Mouse (Mus musculus): ENCODE data around the gene Tbc1d10b.
"Not testable (repeated sequence)": the region's sequence is repeated elsewhere in the genome, so short reads cannot be mapped to it uniquely, and the experiment has no call there.

The Tbc1d10b gene

DNA sequence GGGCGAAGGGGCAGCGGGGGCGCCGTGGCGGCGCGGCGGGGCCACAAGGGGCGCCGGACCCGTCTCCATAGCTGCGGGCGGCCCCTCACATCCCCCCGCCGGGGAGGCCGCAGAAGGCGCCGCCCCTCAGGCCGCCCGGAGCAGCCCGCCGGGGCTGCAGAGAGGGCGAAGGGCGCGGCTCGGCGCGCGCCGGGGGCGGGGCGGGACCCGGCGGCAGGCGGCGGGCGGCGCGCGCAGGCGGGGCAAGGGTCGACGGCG is at the start of gene Tbc1d10b:
TSS of gene Tbc1d10b (minus strand) at position 174 of the 258 bp plus-strand sequence.
- no peak for DNase-seq (ENCODE audit: low spot score)

DNA sequence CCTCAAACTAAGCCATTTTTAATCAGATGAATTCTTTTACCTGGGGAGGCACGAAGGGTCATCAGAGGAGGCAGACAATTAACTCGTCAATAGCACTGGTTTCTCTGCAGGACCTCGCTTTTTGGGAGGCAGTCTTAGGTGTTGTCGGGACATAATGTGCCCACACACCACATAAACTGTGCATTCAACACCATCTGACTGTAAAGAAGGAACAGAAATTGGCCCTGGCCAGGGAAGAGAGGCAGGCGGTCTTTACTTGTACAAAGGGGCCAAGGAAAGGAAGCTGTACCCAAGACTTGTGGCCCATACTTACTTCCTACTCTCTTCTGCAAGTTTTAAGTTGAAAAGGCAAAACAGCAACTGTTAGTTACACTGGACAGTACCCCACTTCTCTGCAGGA is 48.2 kb upstream of the Tbc1d10b start:
- no peak for DNase-seq (ENCODE audit: low spot score)

DNA sequence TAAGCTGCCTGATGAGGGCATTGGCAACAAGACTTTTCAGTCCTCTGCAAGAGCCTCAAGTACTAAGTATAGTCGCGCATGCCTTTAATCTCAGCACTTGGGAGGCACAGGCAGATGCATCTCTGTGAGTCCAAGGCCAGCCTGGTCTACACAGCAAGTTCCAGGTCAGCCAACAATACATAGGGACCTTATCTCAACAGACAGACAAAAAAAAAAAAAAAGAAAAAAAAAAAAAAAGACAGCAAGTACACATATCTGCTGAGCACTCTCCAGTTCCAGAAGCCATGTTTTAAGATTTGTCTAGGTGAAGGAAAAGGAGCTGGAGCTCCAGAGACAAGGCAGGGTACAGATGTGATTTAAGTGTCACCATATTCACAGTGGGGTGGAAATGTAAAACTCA is 47.7 kb upstream of the Tbc1d10b start:
- DNase-seq (ENCODE audit: low spot score): no peak

DNA sequence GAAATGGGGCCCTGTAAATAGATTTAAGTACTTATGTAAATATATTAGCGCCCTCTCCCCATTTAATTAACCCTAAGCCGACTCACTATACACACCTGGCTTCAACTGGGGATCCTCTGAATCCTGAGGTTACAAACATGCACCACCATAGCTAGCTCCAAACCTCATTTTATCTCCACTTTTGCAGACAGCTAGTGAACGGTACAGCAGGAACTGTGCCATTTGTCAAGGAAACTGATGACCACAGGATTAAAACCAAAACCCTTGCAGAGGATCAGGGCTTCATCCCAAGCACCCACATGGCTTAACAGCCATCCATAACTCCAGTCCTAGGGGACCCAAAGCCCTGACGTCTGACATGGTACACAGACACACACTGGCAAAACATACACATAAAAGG is 46.7 kb upstream of the Tbc1d10b start:
- DNase-seq (ENCODE audit: low spot score): no peak

DNA sequence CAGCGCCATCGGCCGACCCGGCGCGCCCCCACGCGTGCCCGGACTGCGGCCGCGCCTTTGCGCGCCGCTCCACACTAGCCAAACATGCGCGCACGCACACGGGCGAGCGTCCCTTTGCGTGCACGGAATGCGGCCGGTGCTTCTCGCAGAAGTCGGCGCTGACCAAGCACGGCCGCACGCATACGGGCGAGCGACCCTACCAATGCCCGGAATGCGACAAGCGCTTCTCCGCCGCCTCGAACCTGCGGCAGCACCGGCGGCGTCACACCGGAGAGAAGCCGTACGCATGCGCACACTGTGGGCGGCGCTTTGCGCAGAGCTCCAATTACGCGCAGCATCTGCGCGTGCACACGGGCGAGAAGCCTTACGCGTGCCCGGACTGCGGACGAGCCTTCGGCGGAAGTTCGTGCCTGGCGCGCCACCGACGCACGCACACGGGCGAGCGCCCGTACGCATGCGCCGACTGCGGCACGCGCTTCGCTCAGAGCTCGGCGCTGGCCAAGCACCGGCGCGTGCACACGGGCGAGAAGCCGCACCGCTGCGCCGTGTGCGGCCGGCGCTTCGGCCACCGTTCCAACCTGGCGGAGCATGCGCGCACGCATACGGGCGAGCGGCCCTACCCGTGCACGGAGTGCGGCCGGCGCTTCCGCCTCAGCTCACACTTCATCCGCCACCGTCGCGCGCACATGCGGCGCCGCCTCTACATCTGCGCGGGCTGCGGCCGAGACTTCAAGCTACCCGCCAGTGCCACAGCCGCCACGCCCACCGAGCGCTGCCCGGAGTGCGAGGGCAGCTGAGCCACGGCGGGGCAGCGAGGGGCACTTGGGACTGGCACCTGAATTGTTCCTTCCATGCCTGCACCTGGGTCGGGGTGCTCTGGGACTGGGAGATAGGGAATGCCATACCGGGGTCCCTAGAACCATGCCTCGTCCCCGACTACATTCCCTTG is 45.8 kb upstream of the Tbc1d10b start:
- peak; percentile 95 for DNase-seq (ENCODE audit: low spot score)

DNA sequence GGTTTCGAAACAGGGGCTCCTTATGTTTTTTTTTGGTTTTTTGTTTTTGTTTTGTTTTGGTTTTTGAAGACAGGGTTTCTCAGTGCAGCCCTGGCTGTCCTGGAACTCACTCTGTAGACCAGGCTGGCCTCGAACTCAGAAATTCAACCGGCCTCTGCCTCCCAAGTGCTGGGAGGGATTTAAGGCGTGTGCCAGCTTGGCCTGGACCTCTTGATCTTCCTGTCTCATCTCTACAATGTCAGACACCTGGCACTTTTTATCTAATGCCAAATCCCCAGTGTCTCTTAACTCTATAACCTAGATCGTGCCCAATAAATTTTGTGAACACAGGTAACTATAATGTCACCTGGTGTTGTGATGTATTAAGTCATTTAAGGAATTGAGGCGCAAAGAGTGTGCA is 45.1 kb upstream of the Tbc1d10b start:
- no peak for DNase-seq (ENCODE audit: low spot score)

DNA sequence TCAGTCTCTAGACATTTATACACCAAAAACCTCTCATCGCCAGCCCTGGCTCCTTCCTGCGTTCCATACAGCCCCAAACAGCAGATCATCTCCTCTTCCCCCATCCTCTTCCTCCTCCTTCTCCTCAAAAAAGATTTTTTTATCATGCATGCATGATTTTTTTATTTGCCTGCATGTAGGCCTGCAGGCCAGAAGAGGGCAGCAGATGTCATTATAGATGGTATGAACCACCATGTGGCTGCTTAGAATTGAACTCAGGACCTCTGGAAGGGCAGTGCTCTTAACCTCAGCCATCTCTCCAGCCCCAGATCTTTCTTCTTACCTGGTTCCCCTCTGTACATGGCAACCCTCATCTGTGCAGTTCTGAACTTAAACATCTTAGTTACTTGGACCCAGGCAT is 44.1 kb upstream of the Tbc1d10b start:
- DNase-seq (ENCODE audit: low spot score): peak; percentile 42

DNA sequence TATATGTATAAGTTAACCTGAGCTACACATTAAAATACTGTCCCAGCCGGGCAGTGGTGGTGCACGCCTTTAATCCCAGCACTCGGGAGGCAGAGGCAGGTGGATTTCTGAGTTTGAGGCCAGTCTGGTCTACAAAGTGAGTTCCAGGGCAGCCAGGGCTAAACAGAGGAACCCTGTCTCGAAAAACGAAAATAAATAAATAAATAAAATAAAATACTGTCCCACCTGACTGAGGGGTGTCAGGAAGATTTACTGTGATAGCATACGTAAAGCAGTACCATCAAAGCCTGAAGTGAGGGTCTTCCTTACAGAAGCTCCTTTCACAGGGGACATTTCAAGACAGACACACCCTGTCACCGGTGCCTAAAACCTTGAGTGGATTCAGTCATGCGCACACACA is 42.2 kb upstream of the Tbc1d10b start:
- not testable (repeated sequence) for DNase-seq (ENCODE audit: low spot score)

DNA sequence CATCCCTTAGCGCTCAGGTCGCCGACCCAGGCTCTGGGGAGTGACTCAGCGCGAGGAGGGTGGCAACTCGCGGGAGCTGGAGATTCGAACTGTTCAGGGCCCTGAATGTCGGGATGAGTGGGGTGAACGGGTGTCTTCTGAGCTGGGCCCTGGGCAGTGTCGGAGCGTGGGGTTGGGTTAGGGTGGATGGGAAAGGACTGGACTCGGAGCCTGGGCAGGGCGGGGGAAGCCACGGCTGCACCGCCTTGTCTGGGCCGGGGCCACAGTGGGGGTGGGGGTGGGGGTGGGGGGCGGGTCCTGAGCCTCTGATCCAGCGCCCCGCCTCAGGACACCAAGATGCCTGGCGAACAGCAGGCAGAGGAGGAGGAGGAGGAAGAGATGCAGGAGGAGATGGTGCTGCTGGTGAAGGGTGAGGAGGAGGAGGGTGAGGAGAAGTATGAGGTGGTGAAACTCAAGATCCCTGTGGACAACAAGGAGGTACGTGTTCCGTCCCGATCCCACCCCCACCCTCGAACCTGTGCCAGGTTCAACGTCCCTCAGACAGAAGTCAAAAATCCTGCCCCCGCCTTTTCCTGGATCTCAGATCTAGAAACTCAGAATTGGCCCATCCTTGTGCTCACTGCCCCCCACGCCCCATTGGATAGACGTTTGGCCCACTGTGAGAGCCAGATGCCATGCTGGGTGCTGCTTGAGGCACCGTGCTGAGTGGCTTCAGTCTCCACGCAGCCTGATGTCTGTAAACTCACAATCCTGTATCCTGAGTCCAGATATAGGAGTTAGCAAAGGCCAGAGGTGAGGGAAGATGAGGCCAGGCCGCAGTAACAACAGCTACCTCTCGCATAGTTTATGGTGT is 36.6 kb upstream of the Tbc1d10b start:
- DNase-seq (ENCODE audit: low spot score): no peak

DNA sequence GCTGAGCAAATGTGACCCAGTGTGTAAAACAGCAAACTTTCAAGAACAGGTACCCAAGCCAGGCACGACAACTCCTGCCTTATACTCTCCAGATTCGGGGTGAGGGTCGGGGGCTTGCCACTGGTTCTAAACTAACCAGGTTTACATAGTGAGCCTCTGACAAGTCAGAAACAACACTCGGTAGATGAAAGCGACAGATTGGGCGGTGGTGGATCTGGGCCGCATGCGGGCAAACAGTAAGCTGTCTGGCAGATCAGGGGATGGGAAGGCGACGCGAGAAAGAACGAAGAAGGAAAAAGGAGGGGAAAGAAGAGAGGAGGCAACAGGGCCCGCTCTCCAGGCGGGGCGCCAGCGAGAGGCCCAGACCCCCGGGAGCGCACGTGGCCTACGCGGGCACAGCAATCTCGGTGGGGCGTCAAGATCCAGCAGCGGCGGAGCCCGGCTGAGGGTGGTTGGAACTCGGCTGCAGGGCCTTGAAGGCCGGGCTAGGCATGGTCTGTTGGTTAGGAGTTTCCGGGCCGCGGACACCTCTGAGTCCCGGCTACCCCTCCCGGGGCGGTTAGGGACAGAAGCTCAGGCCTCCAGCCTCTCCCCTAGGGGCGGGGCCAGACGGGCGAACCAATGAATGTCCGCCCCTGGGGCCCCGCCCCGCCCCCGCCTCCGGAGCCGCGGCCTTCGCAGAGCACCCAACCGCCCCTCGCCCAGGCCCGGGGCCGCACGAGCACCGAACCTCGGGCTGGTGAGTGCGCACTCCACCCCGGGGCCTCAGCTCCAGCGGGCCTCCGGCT is 35.8 kb upstream of the Tbc1d10b start, which contains the start of gene Zfp771:
TSS of gene Zfp771 (plus strand) at position 405 of the 788 bp plus-strand sequence.
- DNase-seq (ENCODE audit: low spot score): peak; percentile 85

DNA sequence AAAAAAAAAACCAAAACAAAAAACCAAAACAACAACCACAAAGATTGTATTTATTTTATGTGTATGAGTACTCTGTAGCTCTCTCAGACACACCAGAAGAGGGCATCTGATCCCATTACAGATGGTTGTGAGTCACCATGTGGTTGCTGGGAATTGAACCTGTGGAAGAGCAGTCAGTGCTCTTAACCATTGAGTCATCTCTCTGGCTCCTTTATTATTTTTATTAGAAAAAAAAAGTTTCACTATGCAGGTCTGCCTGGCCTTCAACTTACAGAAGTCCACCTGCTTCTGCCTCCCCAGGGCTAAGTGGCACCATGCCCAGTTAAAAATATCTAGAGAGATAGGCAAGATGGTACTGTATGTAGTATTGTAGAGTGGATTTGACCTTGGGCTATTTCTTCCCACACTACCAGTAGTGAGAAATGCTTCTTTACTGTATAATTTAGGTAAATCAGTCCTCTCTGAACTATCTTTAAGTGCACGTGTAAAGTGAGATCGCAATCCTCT is 35.1 kb upstream of the Tbc1d10b start:
- no peak for DNase-seq (ENCODE audit: low spot score)

DNA sequence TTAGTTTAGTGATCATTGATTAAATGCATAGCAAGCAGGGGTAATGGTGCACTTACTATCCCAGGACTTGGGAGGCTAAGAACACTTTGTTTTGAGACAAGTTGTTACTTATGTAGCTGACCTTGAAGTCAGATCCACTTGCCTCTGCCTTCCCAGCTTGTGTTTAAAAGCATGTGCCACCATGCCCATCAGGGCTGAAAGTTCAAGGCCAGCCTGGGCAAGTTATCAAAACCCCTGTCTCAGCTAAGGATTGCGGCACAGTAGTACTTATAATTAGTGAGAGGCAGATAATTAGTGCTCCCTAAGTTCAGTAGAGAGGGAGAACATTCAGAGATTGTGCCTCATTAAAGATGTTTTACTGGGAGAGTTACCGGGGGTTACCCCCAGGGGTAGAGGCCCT is 26.5 kb upstream of the Tbc1d10b start:
- DNase-seq (ENCODE audit: low spot score): no peak

DNA sequence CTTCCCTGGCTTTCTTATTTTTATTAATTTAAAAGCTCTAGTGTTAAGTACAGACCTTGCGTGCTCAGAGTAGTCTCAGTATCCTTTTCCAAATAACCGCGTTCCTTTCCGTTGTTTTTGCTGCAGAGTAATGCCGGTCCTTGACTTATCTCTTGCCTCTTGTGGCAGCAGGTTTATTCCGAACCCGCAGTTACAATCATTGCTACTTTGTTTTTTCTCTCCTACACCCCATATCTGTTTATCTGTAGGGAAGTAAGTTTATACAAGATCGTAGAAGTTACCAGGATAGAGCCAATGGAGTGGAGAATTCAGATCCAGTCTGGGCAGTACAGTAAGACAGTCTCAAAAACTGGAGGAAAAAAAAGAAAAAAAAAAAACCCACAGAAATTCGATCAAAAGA is 25.5 kb upstream of the Tbc1d10b start:
- DNase-seq (ENCODE audit: low spot score): no peak

DNA sequence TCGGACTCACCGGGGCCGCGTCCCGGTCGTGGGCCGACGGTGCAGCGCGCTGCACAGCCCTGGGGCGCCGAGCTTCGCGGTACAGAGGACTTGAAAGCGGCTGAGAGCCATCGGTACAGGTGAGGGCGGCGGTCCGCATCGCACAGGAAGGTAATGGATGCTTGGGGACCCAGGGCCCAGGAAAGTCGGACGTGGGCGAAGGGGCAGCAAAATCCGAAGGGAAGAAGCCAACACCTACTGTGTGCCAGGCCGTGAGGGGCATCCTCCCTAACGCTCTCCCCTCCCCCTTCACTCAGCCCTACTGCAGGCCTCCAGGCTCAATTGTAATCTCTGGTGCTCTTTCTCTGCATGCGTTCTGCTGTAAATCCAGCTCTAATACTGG is 25.1 kb upstream of the Tbc1d10b start:
- no peak for DNase-seq (ENCODE audit: low spot score)

DNA sequence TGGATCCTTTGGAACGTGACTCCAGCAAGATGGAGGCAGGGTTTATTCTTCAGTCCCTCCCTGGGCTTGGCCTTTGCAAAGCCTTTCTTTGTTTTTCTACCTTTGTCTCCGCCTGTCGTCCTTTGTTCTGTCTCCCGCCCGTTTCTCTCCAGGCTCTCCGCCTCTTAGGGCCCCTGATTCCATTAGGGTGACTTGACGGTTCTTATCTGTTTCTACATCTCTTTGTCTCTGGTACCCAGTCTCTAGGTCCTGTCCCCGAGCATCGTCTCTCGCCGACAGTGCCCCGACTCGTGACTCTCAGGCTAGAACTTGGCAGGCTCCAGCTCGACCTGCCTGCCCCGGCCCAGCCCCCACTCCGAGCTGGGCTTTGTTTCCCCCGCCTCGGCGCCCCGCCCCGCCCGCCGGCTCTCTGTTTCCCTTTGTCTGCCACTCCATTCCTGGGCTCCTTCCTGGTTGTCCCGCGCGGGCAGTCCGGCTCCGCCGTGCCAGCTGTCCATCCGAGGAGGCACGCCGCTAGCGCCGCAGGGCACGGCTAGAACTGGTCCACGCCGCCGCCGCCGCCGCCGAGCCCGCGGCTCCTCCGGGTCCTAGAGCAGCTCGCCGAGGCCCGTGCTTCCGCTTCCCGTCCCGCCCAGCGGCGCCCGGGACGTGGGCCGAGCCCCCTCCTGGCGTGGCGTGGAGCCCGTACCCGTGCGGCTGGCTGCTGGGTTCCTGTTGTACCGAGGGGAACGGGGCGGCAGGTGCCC is 24.5 kb upstream of the Tbc1d10b start, which contains the start of the genes Zfp553 and Sept1:
TSS of gene Zfp553 (plus strand) at position 440 of the 746 bp plus-strand sequence.
TSS of gene Sept1 (minus strand) at position 509 of the 746 bp plus-strand sequence.
- DNase-seq (ENCODE audit: low spot score): peak; percentile 76

DNA sequence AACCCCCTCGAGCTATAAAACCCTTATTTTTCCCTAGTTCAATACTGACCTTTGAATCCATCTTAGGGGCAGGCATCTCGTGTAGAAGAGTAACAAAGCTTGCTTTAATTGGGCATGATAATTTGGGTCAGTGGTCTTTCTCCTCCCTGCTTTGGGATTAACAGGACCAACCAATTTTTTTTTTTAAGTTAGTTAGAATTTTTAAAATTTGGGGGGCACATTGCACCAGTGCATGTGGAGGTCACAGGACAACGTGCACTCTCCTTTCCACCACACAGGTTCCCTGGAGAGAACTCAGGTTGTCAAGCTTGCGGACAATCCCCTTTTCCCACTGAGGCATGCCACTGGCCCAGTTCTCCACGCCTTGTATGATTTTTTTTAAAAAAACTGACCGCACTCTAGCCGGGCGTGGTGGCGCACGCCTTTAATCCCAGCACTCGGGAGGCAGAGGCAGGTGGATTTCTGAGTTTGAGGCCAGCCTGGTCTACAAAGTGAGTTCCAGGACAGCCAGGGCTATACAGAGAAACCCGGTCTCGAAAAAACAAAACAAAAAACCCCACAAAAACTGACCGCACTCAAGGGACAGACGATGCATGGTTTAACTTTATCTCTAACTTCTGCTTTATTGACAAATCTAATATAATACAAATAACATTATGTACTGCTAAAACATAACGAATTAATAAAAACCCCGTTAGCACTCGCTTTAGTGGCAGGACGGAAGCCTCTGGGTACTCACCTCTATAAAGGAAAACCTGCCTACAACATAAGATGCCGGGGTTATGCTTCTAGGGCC is 23.8 kb upstream of the Tbc1d10b start:
- DNase-seq (ENCODE audit: low spot score): no peak

DNA sequence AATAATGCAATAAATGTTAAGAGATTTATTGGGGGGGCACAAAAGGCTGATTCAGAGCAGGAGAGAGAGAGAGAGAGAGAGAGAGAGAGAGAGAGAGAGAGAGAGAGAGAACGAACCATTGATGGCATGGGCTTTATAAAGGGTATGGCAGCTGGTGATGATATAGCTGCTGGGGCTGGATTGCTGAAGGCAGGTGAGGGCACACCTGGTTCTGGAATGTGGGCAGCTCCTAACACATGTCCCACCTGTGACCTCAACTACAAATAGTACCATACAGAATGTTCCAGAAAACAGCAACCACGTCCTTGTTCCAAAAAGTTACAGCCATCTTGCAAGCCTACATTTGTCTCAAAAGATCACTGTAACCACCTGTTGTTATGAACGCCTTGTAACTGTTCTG is 23.1 kb upstream of the Tbc1d10b start:
- no peak for DNase-seq (ENCODE audit: low spot score)

DNA sequence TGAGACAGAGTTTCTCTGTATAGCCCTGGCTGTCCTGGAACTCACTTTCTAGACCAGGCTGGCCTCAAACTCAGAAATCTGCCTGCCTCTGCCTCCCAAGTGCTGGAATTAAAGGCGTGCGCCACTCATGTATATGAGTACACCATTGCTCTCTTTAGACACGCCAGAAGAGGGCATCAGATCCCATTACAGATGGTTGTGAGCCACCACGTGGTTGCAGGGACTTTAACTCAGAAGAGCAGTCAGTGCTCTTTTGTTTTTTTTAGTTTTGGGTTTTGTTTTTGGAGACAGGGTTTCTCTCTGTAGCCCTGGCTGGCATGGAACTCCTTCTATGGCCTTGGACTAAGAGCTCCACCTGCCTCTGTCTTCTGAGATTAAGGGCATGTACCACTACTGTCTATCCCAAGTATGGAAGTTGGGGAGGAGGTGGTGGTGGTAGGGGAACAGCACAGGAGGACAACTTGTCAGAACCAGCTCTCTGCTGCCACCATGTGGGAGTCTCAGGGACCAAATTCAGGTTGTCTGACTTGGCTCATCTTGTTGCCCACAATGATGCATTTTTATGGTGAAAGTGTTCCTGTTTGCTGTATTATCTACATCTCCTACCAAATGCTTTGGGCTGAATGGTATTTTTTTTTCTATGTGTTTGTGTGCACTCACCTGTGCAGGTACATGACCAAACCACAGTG is 20.5 kb upstream of the Tbc1d10b start:
- DNase-seq (ENCODE audit: low spot score): peak; percentile 85

DNA sequence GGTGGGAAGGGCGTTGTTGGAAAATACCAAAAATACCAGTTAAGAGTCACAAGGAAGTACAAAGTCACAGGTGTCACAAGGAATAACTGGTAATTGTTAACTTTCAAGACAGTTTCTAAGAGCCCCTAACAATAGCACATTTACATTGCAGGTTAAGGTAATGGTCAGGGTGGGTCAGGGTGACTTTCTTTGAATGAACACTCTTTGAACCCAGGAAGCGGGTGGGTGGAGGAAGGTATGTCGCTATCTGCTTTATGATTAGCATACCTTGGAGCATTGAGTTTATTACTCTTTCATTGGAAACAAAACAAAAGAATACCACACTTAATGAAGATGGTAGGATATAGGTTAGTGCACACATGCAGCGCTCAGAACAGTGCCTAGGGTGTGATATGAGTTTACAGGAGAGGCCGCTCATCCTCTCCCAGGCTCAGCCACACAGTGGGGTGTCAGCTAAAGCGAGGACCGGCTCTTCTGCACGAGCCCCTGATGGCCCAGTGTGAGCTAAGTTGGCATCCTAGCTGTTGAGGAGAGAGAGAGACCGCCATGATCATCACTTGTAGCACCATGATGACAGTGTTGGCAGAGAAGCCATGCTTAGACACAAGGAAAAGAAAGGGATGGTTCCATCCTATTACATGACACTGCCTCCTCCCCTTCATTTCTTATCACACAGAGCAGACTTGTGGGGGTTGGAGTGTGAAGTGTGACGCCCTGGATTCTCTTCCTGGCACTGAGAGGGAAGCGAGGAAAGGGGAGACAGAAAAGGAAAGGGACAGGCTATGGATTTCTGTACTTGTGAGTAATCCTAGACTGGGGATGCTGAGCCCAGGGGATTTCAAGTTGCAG is 17.1 kb upstream of the Tbc1d10b start:
- no peak for DNase-seq (ENCODE audit: low spot score)

All from T-cell, adult 2 months (primary cell).